Mouse (Mus musculus) liver, postnatal 0 days (tissue): ENCODE measurements around the gene Marveld1.

Experiments used
- CTCF ChIP-seq: sonication (generic); IDR thresholded peaks from 2 replicates; pipeline ENCODE4 v1.5.1; 2016; ENCODE audit warnings: antibody characterized with exemption, low read depth
- EP300 ChIP-seq: IDR thresholded peaks from 2 replicates; pipeline ENCODE4 v1.6.1; 2016; ENCODE audit warnings: antibody characterized with exemption, low read depth, mild to moderate bottlenecking

- no peak for TF ChIP-seq CTCF
- no peak for TF ChIP-seq EP300
Measured at GRCm38 (mm10) chr19:42130294-42130606, 16.9 kb upstream of the Marveld1 start.
